Mouse (Mus musculus) heart, embryonic 13.5 days (tissue): ENCODE results near the gene Mgat1. TPM values are rescaled to one million over a fixed set of nuclear protein-coding genes. Genes with fewer than 3 reads are reported as not detected.

Experiments used
- ATAC-seq: fragments of 200-750 bp; cut with Nextera tagmentation; 2 replicates; pipeline ENCODE4 v1.8.0; 2017; ENCODE audit warnings: moderate TSS enrichment; ENCODE audit not compliant: insufficient number of reproducible peaks, low FRiP score, low TSS enrichment; ENCODE audit errors: extremely low read depth
- H3K27ac ChIP-seq: fragments of 300-500 bp; sonication (generic); replicated peaks from 2 replicates; pipeline ENCODE4 v1.5.1; 2015; ENCODE audit warnings: moderate library complexity, mild to moderate bottlenecking, inconsistent platforms
- H3K27me3 ChIP-seq: fragments of 300-500 bp; sonication (generic); replicated peaks from 2 replicates; pipeline ENCODE4 v1.6.1; 2015; ENCODE audit warnings: mild to moderate bottlenecking, inconsistent platforms
- H3K36me3 ChIP-seq: fragments of 300-500 bp; sonication (generic); 2 replicates; pipeline ENCODE4 v1.6.1; 2015; ENCODE audit warnings: mild to moderate bottlenecking, inconsistent platforms
- H3K4me1 ChIP-seq: fragments of 300-500 bp; sonication (generic); 2 replicates; pipeline ENCODE4 v1.6.1; 2015; ENCODE audit warnings: inconsistent platforms
- H3K4me2 ChIP-seq: fragments of 300-500 bp; sonication (generic); 2 replicates; pipeline ENCODE4 v1.6.1; 2015; ENCODE audit warnings: inconsistent platforms, mild to moderate bottlenecking, moderate library complexity
- H3K4me3 ChIP-seq: fragments of 300-500 bp; sonication (generic); 2 replicates; pipeline ENCODE4 v1.5.1; 2015; ENCODE audit warnings: moderate library complexity, mild to moderate bottlenecking, inconsistent platforms
- H3K9ac ChIP-seq: fragments of 300-500 bp; sonication (generic); 2 replicates; pipeline ENCODE4 v1.6.1; 2015; ENCODE audit warnings: inconsistent platforms, mild to moderate bottlenecking, moderate library complexity
- H3K9me3 ChIP-seq: fragments of 300-500 bp; sonication (generic); 2 replicates; pipeline ENCODE4 v1.6.1; 2016; ENCODE audit warnings: inconsistent platforms
- WGBS: fragments of 180-500 bp; shearing (Covaris S2); methylation state at CpG from one replicate; pipeline ENCODE4 v1.1.7; 2015; ENCODE audit warnings: mixed read lengths; 5-methylcytosine and 5-hydroxymethylcytosine counted together
- polyA plus RNA-seq: library from polyadenylated mRNA; unstranded; fragments of >200 nt; fragmentation: Nextera tagmentation; extraction: Ambion mirVana; gene quantifications from 2 replicates; pipeline ENCODE4 v1.2.1, GENCODE M21; 2015

Mgat1 gene
- polyA plus RNA-seq, 1 experiment from 2014 or later = 44.2 TPM

DNA sequence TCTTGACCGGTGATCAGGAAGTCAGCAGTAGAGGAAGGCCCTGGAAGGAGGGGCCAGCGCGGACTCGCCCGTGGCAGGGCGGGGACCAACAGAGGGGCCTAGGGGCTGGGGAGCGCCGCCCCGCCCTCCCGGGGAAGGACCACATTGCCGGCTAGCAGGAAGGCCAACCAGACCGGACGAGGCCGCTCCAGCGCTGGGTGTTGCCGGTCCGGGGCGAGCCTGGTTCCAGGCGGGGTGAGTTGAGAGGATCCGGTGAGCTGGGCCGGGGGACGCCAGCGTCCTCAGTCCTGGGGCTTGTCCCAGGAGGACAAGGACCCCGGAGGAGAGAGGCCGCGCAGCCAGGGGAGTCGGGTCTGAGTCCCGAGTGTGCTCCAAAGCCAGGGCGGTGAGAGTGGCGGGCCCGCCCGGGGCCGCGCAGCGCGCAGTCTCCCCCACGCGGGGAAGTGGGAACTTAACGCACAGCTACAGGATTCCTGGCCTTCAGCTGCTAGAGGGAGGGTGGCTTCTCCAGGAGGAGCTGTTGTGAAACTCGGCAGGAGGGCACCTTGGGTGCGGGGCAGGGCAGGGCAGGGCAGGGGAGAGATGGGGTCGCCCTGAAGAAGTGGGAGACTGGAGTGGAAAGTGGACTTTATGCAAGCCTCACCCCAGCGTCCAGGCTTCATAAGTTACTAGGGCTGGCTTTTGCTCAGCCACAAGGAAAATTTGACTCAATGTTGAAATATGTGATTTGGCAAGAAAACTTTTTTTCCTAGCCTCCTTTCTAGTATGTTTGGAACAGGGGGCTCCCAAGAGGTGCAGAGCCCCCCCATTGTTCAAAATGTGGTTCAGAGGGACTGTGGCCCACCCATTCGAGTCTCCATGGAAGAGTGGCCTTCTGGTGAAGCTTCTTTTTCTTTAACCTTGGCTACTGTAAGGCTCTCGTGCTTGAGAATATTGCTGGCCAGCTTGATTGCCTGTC, 6.7 kb downstream of the Mgat1 start:
- Histone ChIP-seq H3K27me3 (no peaks in the 10 kb centered on the region), H3K4me3 (peak overlapping the region; percentile 69), H3K9me3 (no peaks in the 10 kb centered on the region), H3K4me1 (peaks cover 74% of the 10 kb centered on the region), H3K36me3 (peaks cover 40% of the 10 kb centered on the region), H3K4me2 (peak overlapping the region; percentile 80), H3K9ac (peak overlapping the region; percentile 89), H3K27ac (peak overlapping the region; percentile 92)
- peak; percentile 91 for ATAC-seq
- 2% methylated on average over 43 of the region's 45 CpGs for WGBS

- Histone ChIP-seq H3K27me3 (no peaks in the 10 kb centered on the region), H3K27ac (peak overlapping the region; percentile 92), H3K4me2 (peak overlapping the region; percentile 80), H3K9me3 (no peaks in the 10 kb centered on the region), H3K36me3 (peaks cover 47% of the 10 kb centered on the region), H3K9ac (peak overlapping the region; percentile 89), H3K4me3 (peak overlapping the region; percentile 69), H3K4me1 (peaks cover 67% of the 10 kb centered on the region)
- ATAC-seq = no peak
- WGBS = 68% methylated on average over 7 of the region's 7 CpGs
Measured at GRCm38 (mm10) chr11:49251380-49251761, 7.4 kb downstream of the Mgat1 start.

- H3K9ac ChIP-seq = peak overlapping the region; percentile 40
- peaks cover 60% of the 10 kb centered on the region for H3K4me1 ChIP-seq
- H3K9me3 ChIP-seq = no peaks in the 10 kb centered on the region
- no peak overlapping the region for H3K27ac ChIP-seq
- ATAC-seq = no peak
- H3K4me2 ChIP-seq = peak overlapping the region; percentile 80
- no peaks in the 10 kb centered on the region for H3K27me3 ChIP-seq
- 83% methylated on average over 5 of the region's 5 CpGs for WGBS
- peaks cover 53% of the 10 kb centered on the region for H3K36me3 ChIP-seq
- H3K4me3 ChIP-seq = peak overlapping the region; percentile 69
Measured at GRCm38 (mm10) chr11:49252048-49252447, 8.1 kb downstream of the Mgat1 start.

DNA sequence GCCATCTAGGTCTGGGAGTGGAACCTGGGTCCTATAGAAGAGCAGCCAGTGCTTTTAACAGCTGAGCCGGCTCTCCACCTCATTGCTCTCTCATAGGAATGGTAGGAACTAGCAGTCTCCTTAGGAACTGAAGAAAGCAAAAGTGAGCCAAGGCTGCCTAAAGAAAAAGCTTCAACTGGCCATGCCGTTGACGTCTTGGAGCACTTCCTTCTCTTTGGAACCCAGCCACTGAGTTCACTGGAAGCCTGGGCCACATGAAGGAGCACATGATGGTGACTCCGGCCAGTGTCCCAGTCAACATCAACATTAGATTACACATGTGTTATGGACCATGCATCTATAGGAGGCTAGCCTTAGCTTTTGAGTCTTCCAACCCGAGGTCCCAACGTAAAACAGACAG, 9.0 kb downstream of the Mgat1 start:
- WGBS = 91% methylated on average over 6 of the region's 6 CpGs
- H3K4me2 ChIP-seq = 0 out of 2 replicates have a peak overlapping the region, but pooled peaks have one; percentile 4
- no peak for ATAC-seq

DNA sequence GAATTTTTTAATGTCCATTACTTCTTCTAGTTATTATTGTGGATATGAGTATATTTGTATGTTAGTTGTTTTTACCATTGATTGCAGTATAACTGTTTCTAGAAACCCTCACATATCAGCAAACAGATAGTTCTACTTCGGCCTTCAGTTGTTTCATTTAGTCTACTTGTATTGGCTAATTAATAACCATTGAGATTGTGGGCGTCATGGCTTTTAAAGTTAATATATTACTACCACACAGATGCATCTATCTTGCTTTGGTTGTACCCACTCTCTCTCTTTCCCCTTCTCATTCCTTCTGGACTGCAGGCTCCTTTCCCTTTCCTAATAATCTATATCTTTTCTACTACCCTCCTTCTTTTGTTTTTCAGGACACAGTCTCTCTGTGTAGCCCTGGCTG, 15.3 kb downstream of the Mgat1 start:
- Histone ChIP-seq H3K4me1 (peaks cover 13% of the 10 kb centered on the region), H3K27me3 (no peaks in the 10 kb centered on the region), H3K27ac (no peak overlapping the region), H3K4me3 (no peak overlapping the region), H3K4me2 (no peak overlapping the region), H3K36me3 (peaks cover 90% of the 10 kb centered on the region), H3K9ac (no peak overlapping the region), H3K9me3 (no peaks in the 10 kb centered on the region)
- ATAC-seq = no peak
- 90% methylated on average over 2 of the region's 2 CpGs for WGBS

More for the DNA sequence above, 9.0 kb downstream of the Mgat1 start:
- no peak overlapping the region for H3K27ac ChIP-seq
- no peaks in the 10 kb centered on the region for H3K27me3 ChIP-seq
- no peaks in the 10 kb centered on the region for H3K9me3 ChIP-seq
- H3K4me1 ChIP-seq = peaks cover 51% of the 10 kb centered on the region
- no peak overlapping the region for H3K4me3 ChIP-seq
- no peak overlapping the region for H3K9ac ChIP-seq
- peaks cover 59% of the 10 kb centered on the region for H3K36me3 ChIP-seq

- H3K27me3 ChIP-seq = no peaks in the 10 kb centered on the region
- H3K36me3 ChIP-seq = peaks cover 90% of the 10 kb centered on the region
- no peak overlapping the region for H3K9ac ChIP-seq
- ATAC-seq = no peak
- H3K4me2 ChIP-seq = no peak overlapping the region
- no peak overlapping the region for H3K27ac ChIP-seq
- H3K9me3 ChIP-seq = no peaks in the 10 kb centered on the region
- H3K4me1 ChIP-seq = peaks cover 10% of the 10 kb centered on the region
- no peak overlapping the region for H3K4me3 ChIP-seq
- WGBS = 69% methylated on average over 1 of the region's 1 CpGs
Measured at GRCm38 (mm10) chr11:49259829-49260228, 15.8 kb downstream of the Mgat1 start.

DNA sequence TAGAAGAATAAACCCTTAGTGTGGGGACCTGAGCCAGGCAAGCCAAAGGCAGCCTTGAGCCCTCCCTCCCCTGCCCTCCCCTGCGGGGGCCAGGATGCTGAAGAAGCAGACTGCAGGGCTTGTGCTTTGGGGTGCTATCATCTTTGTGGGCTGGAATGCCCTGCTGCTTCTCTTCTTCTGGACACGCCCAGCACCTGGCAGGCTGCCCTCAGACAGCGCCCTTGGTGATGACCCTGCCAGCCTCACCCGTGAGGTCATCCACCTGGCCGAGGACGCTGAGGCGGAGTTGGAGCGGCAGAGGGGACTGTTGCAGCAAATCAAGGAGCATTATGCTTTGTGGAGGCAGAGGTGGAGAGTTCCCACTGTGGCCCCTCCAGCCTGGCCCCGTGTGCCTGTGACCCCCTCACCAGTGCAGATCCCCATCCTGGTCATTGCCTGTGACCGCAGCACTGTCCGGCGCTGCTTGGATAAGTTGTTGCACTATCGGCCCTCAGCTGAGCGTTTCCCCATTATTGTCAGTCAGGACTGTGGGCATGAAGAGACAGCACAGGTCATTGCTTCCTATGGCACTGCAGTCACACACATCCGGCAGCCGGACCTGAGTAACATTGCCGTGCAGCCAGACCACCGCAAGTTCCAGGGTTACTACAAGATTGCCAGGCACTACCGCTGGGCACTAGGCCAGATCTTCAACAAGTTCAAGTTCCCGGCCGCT, 16.8 kb downstream of the Mgat1 start:
- no peaks in the 10 kb centered on the region for H3K9me3 ChIP-seq
- peaks cover 86% of the 10 kb centered on the region for H3K36me3 ChIP-seq
- peaks cover 9% of the 10 kb centered on the region for H3K4me1 ChIP-seq
- H3K4me2 ChIP-seq = no peak overlapping the region
- ATAC-seq = no peak
- no peak overlapping the region; the same call in 1 of the 2 replicates for H3K27ac ChIP-seq
- no peak overlapping the region; the same call in 1 of the 2 replicates for H3K9ac ChIP-seq
- H3K4me3 ChIP-seq = no peak overlapping the region
- WGBS = 81% methylated on average over 21 of the region's 21 CpGs
- no peaks in the 10 kb centered on the region for H3K27me3 ChIP-seq

- Histone ChIP-seq H3K9me3 (no peaks in the 10 kb centered on the region), H3K27me3 (no peaks in the 10 kb centered on the region), H3K9ac (no peak overlapping the region), H3K4me1 (peaks cover 15% of the 10 kb centered on the region), H3K4me3 (no peak overlapping the region), H3K27ac (no peak overlapping the region), H3K4me2 (no peak overlapping the region), H3K36me3 (peaks cover 80% of the 10 kb centered on the region)
- ATAC-seq = no peak
- WGBS = 91% methylated on average over 14 of the region's 14 CpGs
Measured at GRCm38 (mm10) chr11:49261313-49261855, 17.4 kb downstream of the Mgat1 start.

DNA sequence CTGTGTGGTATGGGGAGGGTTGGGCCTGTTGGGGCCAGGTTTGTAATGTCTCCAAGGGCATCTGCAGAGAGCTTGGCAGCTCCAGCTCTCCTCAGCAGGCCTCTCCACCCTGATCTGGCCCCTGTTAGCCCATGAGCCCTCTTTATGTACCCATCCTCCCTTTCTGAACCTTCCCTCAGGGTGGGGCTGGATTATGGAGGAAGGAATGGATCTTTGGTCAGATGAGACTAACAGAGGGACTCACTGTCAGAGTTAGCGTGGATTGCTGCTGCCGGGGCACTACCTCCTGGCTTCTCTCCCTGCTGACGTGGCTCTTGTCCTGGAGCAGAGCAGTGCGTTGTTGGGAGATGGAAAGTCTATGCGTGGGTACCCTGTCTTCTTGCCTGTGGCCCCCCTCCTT, 18.3 kb downstream of the Mgat1 start:
- no peak overlapping the region for H3K4me2 ChIP-seq
- H3K9ac ChIP-seq = no peak overlapping the region
- WGBS = 90% methylated on average over 5 of the region's 5 CpGs
- no peaks in the 10 kb centered on the region for H3K27me3 ChIP-seq
- no peaks in the 10 kb centered on the region for H3K9me3 ChIP-seq
- peaks cover 72% of the 10 kb centered on the region for H3K36me3 ChIP-seq
- H3K4me3 ChIP-seq = no peak overlapping the region
- no peak overlapping the region for H3K27ac ChIP-seq
- H3K4me1 ChIP-seq = peaks cover 24% of the 10 kb centered on the region
- no peak for ATAC-seq

DNA sequence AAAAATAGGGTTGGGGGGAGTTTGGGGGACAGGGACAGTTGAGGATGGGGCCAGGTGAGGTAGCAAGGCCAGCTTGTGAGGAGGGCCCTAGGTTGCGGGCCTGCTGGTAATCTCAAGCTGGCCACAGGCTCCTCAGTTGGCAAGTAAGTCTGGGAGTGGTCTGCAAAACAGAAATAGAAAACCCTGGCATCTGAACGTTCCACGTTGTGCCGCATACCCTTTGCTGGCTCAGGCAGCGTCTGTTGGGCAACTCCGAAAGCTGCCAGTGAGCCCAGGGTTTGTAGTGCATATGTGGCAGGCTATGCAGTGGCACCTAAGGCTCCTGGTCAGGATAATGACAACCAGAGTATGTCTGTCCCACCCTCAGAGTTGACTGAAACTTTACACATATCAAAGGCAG, 19.2 kb downstream of the Mgat1 start:
- Histone ChIP-seq H3K27me3 (no peaks in the 10 kb centered on the region), H3K4me1 (peaks cover 32% of the 10 kb centered on the region), H3K36me3 (peaks cover 67% of the 10 kb centered on the region), H3K9ac (no peak overlapping the region), H3K9me3 (no peaks in the 10 kb centered on the region), H3K4me2 (no peak overlapping the region), H3K4me3 (no peak overlapping the region), H3K27ac (no peak overlapping the region)
- 85% methylated on average over 6 of the region's 6 CpGs for WGBS
- ATAC-seq = no peak

DNA sequence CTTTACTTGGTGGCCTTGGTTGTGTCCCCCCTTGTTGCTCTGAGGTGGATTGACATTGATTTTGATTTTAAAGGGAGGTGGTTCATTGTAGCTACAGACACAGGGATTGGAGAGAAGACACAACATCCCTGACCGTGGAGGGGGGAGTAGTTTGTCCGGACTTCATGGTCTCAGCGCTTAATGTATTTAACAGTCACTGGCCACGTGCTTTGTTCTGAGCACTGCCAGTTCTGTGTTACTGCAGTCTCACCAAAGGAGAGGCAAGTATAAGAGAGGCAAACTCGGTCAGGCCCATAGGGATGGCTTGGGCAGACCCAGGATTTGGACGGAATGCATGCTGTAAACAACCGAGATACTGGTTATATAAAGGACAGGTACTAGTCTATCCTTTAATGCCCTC, 20.1 kb downstream of the Mgat1 start:
- Histone ChIP-seq H3K9me3 (no peaks in the 10 kb centered on the region), H3K27me3 (no peaks in the 10 kb centered on the region), H3K4me2 (no peak overlapping the region), H3K27ac (no peak overlapping the region), H3K36me3 (peaks cover 60% of the 10 kb centered on the region), H3K4me1 (peaks cover 35% of the 10 kb centered on the region), H3K4me3 (no peak overlapping the region), H3K9ac (no peak overlapping the region)
- no peak for ATAC-seq
- WGBS = 89% methylated on average over 7 of the region's 7 CpGs
